Mouse (Mus musculus) gastrocnemius, adult 8-10 months (tissue): ENCODE data around the gene Tsen2. TPM values are rescaled to one million over a fixed set of nuclear protein-coding genes. Genes with fewer than 3 reads are reported as not detected.

ENCODE experiments used
- DNase-seq, 2 experiments: peaks; one replicate each; pipeline ENCODE4 v3.0.0; 2022; ENCODE audit warnings: low spot score in 2 of 2
- total RNA-seq, 4 experiments: library from RNA; stranded (reverse); gene quantifications; 2 replicates each; pipeline ENCODE4 v1.2.4; 2022

Tsen2 gene
- total RNA-seq, 4 experiments from 2014 or later, result 5.0 to 6.2 (median 5.6) TPM

GRCm38 (mm10) chr6:115594463-115594862, 50.0 kb downstream of the Tsen2 start:
- no peak for DNase-seq

GRCm38 (mm10) chr6:115595667-115596066, 51.2 kb downstream of the Tsen2 start:
- DNase-seq, result no peak

- no peak for DNase-seq
Measured at GRCm38 (mm10) chr6:115601322-115601714, 56.9 kb downstream of the Tsen2 start.

GRCm38 (mm10) chr6:115601715-115602523, 57.5 kb downstream of the Tsen2 start, which contains the start of gene Mkrn2:
Gene Mkrn2 (plus strand): TSS chr6:115601902.
- DNase-seq, result peak; percentile 66 to 73

GRCm38 (mm10) chr6:115606461-115606860, 62.0 kb downstream of the Tsen2 start:
- DNase-seq, result no peak

- DNase-seq, result no peak
Measured at GRCm38 (mm10) chr6:115607429-115607828, 63.0 kb downstream of the Tsen2 start.

- DNase-seq, result no peak
Measured at GRCm38 (mm10) chr6:115609121-115609520, 64.7 kb downstream of the Tsen2 start.

GRCm38 (mm10) chr6:115610301-115610700, 65.8 kb downstream of the Tsen2 start:
- DNase-seq, result no peak

GRCm38 (mm10) chr6:115613793-115614192, 69.3 kb downstream of the Tsen2 start:
- DNase-seq, result no peak

- no peak for DNase-seq
Measured at GRCm38 (mm10) chr6:115615983-115616382, 71.5 kb downstream of the Tsen2 start.

- no peak for DNase-seq
Measured at GRCm38 (mm10) chr6:115619818-115620217, 75.4 kb downstream of the Tsen2 start.

GRCm38 (mm10) chr6:115620942-115621341, 76.5 kb downstream of the Tsen2 start:
- no peak for DNase-seq

- peak in 1 of 2 experiments; percentile 52 for DNase-seq
Measured at GRCm38 (mm10) chr6:115626121-115626520, 81.7 kb downstream of the Tsen2 start.

Other genes starting within 250 kb of the Tsen2 start
- gene Pparg, start 183.7 kb upstream of the Tsen2 start, total RNA-seq, result 1 to 10 TPM; 1.4 to 5.1 (median 3.0) TPM
- not detected for gene Mkrn2os, start 47.9 kb downstream of the Tsen2 start, total RNA-seq
- gene Mkrn2, start 57.2 kb downstream of the Tsen2 start, total RNA-seq, result 10 to 100 TPM; 48.7 to 54.8 (median 53.0) TPM
- 100 to 1,000 TPM; 113 to 132 (median 118) TPM for gene Raf1, start 132.0 kb downstream of the Tsen2 start, total RNA-seq
- gene Tmem40, start 217.7 kb downstream of the Tsen2 start, total RNA-seq, result under 1 TPM in 3 of 4 experiments, not detected in 1; 0.36 to 0.58 (median 0.41) TPM
- 10 to 100 TPM; 63.6 to 80.2 (median 77.4) TPM for gene Cand2, start 229.9 kb downstream of the Tsen2 start, total RNA-seq